Mouse (Mus musculus) C2C12 (cell line): ENCODE data around the gene Vps53.

Source experiments
- CEBPB ChIP-seq: IDR thresholded peaks from one replicate; pipeline ENCODE4 v1.6.1; 2011; ENCODE audit warnings: low read depth, mild to moderate bottlenecking, control low read depth, moderate library complexity
- CTCF ChIP-seq: IDR thresholded peaks from one replicate; pipeline ENCODE4 v1.5.1; 2011; ENCODE audit not compliant: control insufficient read depth, insufficient read depth, insufficient read length
- FOSL1 ChIP-seq: IDR thresholded peaks from one replicate; pipeline ENCODE4 v1.8.0; 2011; ENCODE audit warnings: mild to moderate bottlenecking, low read length; ENCODE audit not compliant: poor library complexity, insufficient read depth, severe bottlenecking
- MAX ChIP-seq: IDR thresholded peaks from one replicate; pipeline ENCODE4 v1.6.1; 2011; ENCODE audit warnings: mild to moderate bottlenecking, control low read depth
- MYOD1 ChIP-seq: IDR thresholded peaks from one replicate; pipeline ENCODE4 v1.6.1; 2011; ENCODE audit warnings: low read depth; ENCODE audit not compliant: control insufficient read depth, insufficient read length
- MYOG ChIP-seq: IDR thresholded peaks from one replicate; pipeline ENCODE4 v1.6.1; 2011; ENCODE audit not compliant: control insufficient read depth, insufficient read length; ENCODE audit errors: extremely low read depth
- USF1 ChIP-seq: IDR thresholded peaks from one replicate; pipeline ENCODE4 v1.6.1; 2011; ENCODE audit warnings: low read depth, mild to moderate bottlenecking, control low read depth, moderate library complexity

- TF ChIP-seq CTCF (no peak), USF1 (no peak), MYOG (no peak), MAX (no peak), MYOD1 (no peak), CEBPB (no peak), FOSL1 (no peak)
Measured at GRCm38 (mm10) chr11:76059971-76060370, 119.5 kb downstream of the Vps53 start.
